Mouse (Mus musculus) myocyte (in vitro differentiated cells): ENCODE measurements around the gene Hmga1. TPM values are rescaled to one million over a fixed set of nuclear protein-coding genes. Genes with fewer than 3 reads are reported as not detected.

Experiments used
- H3K27me3 ChIP-seq: one replicate; pipeline ENCODE4 v1.6.1; 2011; ENCODE audit not compliant: control insufficient read depth, insufficient read depth, insufficient read length
- H3K36me3 ChIP-seq: one replicate; pipeline ENCODE4 v1.6.1; 2011; ENCODE audit not compliant: control insufficient read depth, insufficient read depth
- H3K4me2 ChIP-seq: one replicate; pipeline ENCODE4 v1.6.1; 2011; ENCODE audit warnings: low read depth, control low read depth
- H3K4me3 ChIP-seq: one replicate; pipeline ENCODE4 v1.5.1; 2011; ENCODE audit warnings: mild to moderate bottlenecking, control low read depth, moderate library complexity
- H3K79me2 ChIP-seq: one replicate; pipeline ENCODE4 v1.6.1; 2011; ENCODE audit not compliant: control insufficient read depth, insufficient read depth
- H3ac ChIP-seq: one replicate; pipeline ENCODE4 v1.6.1; 2011; ENCODE audit not compliant: control insufficient read depth, insufficient read length
- CEBPB ChIP-seq: IDR thresholded peaks from 2 replicates; pipeline ENCODE4 v1.6.1; 2011; ENCODE audit warnings: mild to moderate bottlenecking, moderate library complexity; ENCODE audit not compliant: poor library complexity, insufficient read depth, severe bottlenecking
- E2F4 ChIP-seq: IDR thresholded peaks from one replicate; pipeline ENCODE4 v1.6.1; 2011; ENCODE audit warnings: mild to moderate bottlenecking, control low read depth, moderate library complexity; ENCODE audit not compliant: insufficient read depth
- MAX ChIP-seq: IDR thresholded peaks from one replicate; pipeline ENCODE4 v1.6.1; 2011; ENCODE audit warnings: low read depth, mild to moderate bottlenecking, control low read depth
- MYOD1 ChIP-seq, 3 experiments: IDR thresholded peaks; one replicate each; pipeline ENCODE4 v1.6.1; 2011; ENCODE audit warnings: control low read depth in 2 of 3, low read depth in 2 of 3, mild to moderate bottlenecking in 2 of 3, moderate library complexity in 1 of 3; ENCODE audit not compliant: insufficient read length in 2 of 3, control insufficient read depth in 1 of 3
- MYOG ChIP-seq, 3 experiments: IDR thresholded peaks; one replicate each; pipeline ENCODE4 v1.6.1; 2011; ENCODE audit warnings: control low read depth in 2 of 3, low read depth in 2 of 3, mild to moderate bottlenecking in 2 of 3; ENCODE audit not compliant: insufficient read length in 2 of 3, control insufficient read depth in 1 of 3, insufficient read depth in 1 of 3
- POLR2A ChIP-seq: IDR thresholded peaks from one replicate; pipeline ENCODE4 v1.6.1; 2011; ENCODE audit warnings: low read depth, mild to moderate bottlenecking, control low read depth, moderate library complexity; ENCODE audit not compliant: insufficient read length
- POLR2AphosphoS2 ChIP-seq: IDR thresholded peaks from one replicate; pipeline ENCODE4 v1.6.1; 2011; ENCODE audit warnings: low read depth, control low read depth; ENCODE audit not compliant: insufficient read length
- REST ChIP-seq: IDR thresholded peaks from one replicate; pipeline ENCODE4 v1.6.1; 2011; ENCODE audit warnings: mild to moderate bottlenecking, control low read depth, moderate library complexity; ENCODE audit not compliant: insufficient read depth, insufficient read length
- SRF ChIP-seq: IDR thresholded peaks from one replicate; pipeline ENCODE4 v1.6.1; 2011; ENCODE audit warnings: low read depth; ENCODE audit not compliant: control insufficient read depth, insufficient read length
- TCF12 ChIP-seq: IDR thresholded peaks from one replicate; pipeline ENCODE4 v1.6.1; 2011; ENCODE audit warnings: mild to moderate bottlenecking, control low read depth; ENCODE audit not compliant: poor library complexity, insufficient read depth, severe bottlenecking
- TCF3 ChIP-seq: IDR thresholded peaks from one replicate; pipeline ENCODE4 v1.6.1; 2011; ENCODE audit warnings: low read depth, control low read depth; ENCODE audit not compliant: insufficient read length
- USF1 ChIP-seq: IDR thresholded peaks from one replicate; pipeline ENCODE4 v1.6.1; 2011; ENCODE audit warnings: low read depth, mild to moderate bottlenecking, control low read depth, moderate library complexity
- polyA plus RNA-seq: library from polyadenylated mRNA; unstranded; fragments of >200 nt; fragmentation: generic; extraction: Trizol; gene quantifications from one replicate; pipeline ENCODE4 v1.2.1, GENCODE M21; 2012; ENCODE audit warnings: missing spikeins

The Hmga1 gene
- polyA plus RNA-seq, 1 experiment, result 60.9 TPM

GRCm38 (mm10) chr17:27603036-27603435 lies 46.7 kb downstream of the Hmga1 start:
- H3K4me2 ChIP-seq, result peak overlapping the region; percentile 10
- TF ChIP-seq REST (no peak), MYOD1 (IDR thresholded peaks at IDR 0.05; ENCODE audit: control insufficient read depth in 1 of 3, insufficient read length in 2 of 3, low read depth in 2 of 3) (no peak), MAX (no peak), USF1 (no peak), TCF12 (no peak), POLR2AphosphoS2 (no peak), SRF (no peak), MYOG (IDR thresholded peaks at IDR 0.05; ENCODE audit: control insufficient read depth in 1 of 3, insufficient read depth in 1 of 3, insufficient read length in 2 of 3, low read depth in 2 of 3) (no peak), CEBPB (no peak), POLR2A (no peak)
- H3K79me2 ChIP-seq, result peaks cover 90% of the 10 kb centered on the region
- H3K4me3 ChIP-seq, result no peak overlapping the region
- no peaks in the 10 kb centered on the region for H3K27me3 ChIP-seq
- H3ac ChIP-seq, result no peak overlapping the region
- H3K36me3 ChIP-seq, result no peaks in the 10 kb centered on the region

GRCm38 (mm10) chr17:27603522-27604234 lies 47.4 kb downstream of the Hmga1 start:
- H3K4me3 ChIP-seq, result no peak overlapping the region
- peak overlapping the region; percentile 10 for H3K4me2 ChIP-seq
- peaks cover 90% of the 10 kb centered on the region for H3K79me2 ChIP-seq
- no peaks in the 10 kb centered on the region for H3K27me3 ChIP-seq
- H3ac ChIP-seq, result no peak overlapping the region
- H3K36me3 ChIP-seq, result no peaks in the 10 kb centered on the region
- TF ChIP-seq MAX (no peak), REST (no peak), POLR2AphosphoS2 (no peak), TCF3 (no peak), POLR2A (no peak), USF1 (no peak), CEBPB (no peak), E2F4 (no peak), SRF (no peak), MYOG (IDR thresholded peaks at IDR 0.05; ENCODE audit: control insufficient read depth in 1 of 3, insufficient read depth in 1 of 3, insufficient read length in 2 of 3, low read depth in 2 of 3) (peak; percentile 36 to 64 (median 49)), TCF12 (no peak), MYOD1 (IDR thresholded peaks at IDR 0.05; ENCODE audit: control insufficient read depth in 1 of 3, insufficient read length in 2 of 3, low read depth in 2 of 3) (peak; percentile 43 to 81 (median 72))

- Histone ChIP-seq H3K27me3 (no peaks in the 10 kb centered on the region), H3ac (no peak overlapping the region), H3K4me3 (no peak overlapping the region), H3K4me2 (no peak overlapping the region), H3K79me2 (peaks cover 94% of the 10 kb centered on the region), H3K36me3 (no peaks in the 10 kb centered on the region)
- TF ChIP-seq MYOG (IDR thresholded peaks at IDR 0.05; ENCODE audit: control insufficient read depth in 1 of 3, insufficient read depth in 1 of 3, insufficient read length in 2 of 3, low read depth in 2 of 3) (no peak), TCF12 (no peak), E2F4 (no peak), POLR2AphosphoS2 (no peak), POLR2A (no peak), TCF3 (no peak), REST (no peak), CEBPB (no peak), MYOD1 (IDR thresholded peaks at IDR 0.05; ENCODE audit: control insufficient read depth in 1 of 3, insufficient read length in 2 of 3, low read depth in 2 of 3) (no peak), SRF (no peak), USF1 (no peak), MAX (no peak)
These were observed 53.3 kb downstream of the Hmga1 start for GRCm38 (mm10) chr17:27609576-27609975.

- no peaks in the 10 kb centered on the region for H3K36me3 ChIP-seq
- no peak overlapping the region for H3K4me3 ChIP-seq
- TF ChIP-seq REST, result no peak
- no peak for TF ChIP-seq CEBPB
- TF ChIP-seq POLR2A, result no peak
- TF ChIP-seq E2F4, result no peak
- no peak for TF ChIP-seq USF1
- no peak for TF ChIP-seq SRF
- no peak for TF ChIP-seq MAX
- H3K27me3 ChIP-seq, result no peaks in the 10 kb centered on the region
- H3ac ChIP-seq, result no peak overlapping the region
- peaks cover 100% of the 10 kb centered on the region for H3K79me2 ChIP-seq
- H3K4me2 ChIP-seq, result no peak overlapping the region
These were observed 54.6 kb downstream of the Hmga1 start for GRCm38 (mm10) chr17:27610679-27611518.
